Mouse (Mus musculus): Measurements from ENCODE around the gene Vegfd. TPM values are rescaled to one million over a fixed set of nuclear protein-coding genes. Genes with fewer than 3 reads are reported as not detected.
A peak's percentile ranks its signal among the peaks of the same experiment; 100 is the strongest.

Vegfd gene
- not detected for polyA plus RNA-seq (2017; shearing (Covaris generic))

DNA sequence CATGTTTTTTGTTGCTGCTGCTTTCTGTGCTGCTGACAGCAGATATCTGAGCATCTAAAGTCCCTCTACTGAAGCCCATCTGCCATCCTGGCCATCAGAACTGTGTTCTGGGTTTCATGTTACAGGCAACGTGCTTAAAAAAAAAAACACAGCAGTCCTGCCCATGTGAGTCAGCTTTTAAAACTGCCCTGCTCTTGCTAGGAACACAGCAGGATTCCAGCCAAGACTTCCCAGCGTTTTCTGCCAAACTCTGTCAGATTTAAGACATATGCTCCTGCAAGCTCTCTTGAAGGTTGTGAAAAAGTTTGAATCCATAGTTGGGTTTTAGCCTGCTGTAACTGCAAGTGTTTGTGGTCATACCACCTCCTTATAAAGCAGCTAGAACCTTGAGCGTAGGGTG is at the start of gene Vegfd:
TSS of gene Vegfd (plus strand) at position 298 of the 400 bp plus-strand sequence.
- no peak for ATAC-seq

DNA sequence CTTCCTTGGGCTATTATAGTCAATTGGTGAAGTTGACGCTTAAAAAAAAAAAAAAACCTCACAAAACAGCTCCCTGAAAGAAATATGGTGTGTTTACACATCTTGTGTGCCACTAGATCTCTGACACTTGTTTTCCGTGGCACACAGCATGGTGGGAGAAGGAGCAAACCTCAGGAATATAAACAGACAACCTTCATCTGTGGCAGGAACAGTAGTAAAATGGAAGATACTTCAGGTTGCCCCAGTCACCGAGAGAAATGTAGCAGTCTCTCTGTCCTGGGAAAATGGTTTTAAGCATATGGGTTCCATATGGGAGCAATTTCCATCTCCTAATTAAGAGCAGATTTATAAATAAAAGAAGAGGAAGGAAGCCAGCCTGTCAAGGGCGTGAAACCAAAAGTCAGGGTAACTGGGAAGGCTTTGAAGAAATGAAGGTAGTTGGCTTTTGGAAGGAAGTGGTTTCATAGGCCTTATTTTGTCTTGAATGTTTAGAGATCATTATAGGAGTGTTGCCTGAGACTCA is 49.7 kb upstream of the Vegfd start:
- ATAC-seq = no peak

DNA sequence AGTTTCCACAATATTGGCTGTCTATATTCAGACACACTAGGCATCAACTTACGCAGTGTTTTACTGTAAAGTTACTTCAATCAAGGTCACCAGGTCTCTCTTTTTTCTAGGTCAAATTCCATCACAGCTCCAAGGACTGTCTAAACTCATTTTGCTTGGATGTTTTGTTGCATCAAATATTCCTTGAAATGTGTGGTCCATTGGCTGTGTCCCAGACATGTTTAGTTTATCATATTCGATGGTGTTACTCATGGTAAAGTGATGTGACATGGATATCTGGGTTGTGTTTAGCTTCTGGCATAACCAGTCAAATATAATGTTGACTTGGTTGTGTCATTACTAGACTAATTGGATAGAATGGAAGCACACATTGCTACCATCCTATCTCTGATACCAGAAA is 42.8 kb upstream of the Vegfd start:
- ATAC-seq = no peak

DNA sequence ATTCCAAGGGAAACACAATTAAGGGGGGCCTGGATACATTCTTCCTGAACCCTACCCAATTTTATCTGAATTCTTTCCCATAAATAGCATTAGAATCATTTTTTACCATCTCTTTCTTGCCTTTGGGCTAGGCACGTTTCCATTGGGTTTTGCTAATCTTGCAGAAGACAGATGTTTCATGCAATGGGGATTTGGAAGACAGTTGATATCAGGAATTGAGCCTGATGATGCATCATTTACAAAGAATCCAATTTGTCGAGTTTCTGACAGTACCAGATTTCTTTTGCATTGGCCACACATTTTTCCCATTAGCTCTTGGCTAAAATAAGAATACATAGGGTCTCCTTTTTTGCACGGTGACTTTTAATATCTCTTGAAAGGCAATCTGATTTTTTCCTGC is 42.4 kb upstream of the Vegfd start:
- no peak for ATAC-seq

DNA sequence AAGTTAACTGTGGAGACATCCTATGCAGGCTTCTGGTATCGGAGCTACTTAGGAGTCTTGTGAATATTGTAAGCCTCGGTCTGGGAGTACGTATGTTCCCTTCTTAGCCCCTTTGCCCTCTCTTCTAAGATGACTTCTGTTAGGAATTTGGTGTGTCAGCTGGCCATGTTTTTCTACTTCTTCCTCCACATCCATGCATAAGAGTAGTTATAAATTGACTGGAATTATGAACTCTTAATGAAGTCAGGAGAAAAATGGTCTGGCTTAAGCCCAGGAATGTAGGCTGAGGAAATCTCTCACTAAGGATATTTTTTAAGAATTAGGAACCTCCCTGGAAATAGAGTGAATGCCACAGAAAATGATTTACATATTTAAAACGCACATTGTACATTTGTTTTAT is 34.6 kb upstream of the Vegfd start:
- ATAC-seq = no peak

DNA sequence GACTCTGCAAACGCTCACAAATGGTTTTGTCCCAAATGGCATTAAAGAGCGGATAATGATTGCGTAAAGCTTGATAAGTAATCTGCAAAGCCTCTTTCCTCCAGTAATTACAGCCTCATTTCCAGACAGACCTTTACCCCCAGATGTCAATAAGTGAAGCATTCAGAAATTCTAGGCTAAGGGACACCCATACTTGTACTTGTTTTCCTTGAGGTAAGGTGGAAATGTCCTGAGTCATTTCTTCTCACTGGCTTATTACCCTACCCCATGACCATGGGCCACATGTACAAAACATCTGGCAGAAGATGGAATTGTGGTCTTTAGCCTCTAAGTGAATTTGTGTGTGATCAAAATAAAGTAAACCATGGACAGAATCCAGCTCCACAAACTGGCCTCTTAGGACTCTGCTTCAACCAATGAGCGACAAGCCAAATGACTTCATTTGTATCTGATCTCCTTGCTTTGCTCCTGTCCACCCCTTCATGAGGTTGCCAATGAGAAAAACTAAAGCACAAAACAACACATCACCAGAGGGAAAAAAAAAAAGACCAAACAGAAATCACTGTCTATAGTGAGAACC is 27.7 kb upstream of the Vegfd start:
- no peak for ATAC-seq

DNA sequence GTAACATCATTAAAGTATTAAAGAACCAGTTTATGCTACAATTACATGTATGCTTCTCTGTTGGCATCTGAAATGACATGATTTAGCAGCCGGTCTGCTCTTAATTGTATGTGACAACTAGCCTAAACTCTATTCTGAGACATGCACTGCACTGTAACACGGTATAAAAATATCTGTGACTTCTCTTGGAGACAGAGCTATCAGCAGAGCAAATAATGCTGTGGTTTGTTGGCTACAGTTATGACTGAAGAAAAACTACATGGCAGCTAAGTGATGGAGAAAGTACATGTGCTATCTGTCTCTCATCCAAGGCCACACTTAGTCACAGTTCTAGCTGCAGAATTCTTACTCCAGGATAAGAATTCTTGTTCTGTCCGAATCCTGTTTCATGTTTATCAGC is 24.2 kb upstream of the Vegfd start:
- ATAC-seq = no peak

DNA sequence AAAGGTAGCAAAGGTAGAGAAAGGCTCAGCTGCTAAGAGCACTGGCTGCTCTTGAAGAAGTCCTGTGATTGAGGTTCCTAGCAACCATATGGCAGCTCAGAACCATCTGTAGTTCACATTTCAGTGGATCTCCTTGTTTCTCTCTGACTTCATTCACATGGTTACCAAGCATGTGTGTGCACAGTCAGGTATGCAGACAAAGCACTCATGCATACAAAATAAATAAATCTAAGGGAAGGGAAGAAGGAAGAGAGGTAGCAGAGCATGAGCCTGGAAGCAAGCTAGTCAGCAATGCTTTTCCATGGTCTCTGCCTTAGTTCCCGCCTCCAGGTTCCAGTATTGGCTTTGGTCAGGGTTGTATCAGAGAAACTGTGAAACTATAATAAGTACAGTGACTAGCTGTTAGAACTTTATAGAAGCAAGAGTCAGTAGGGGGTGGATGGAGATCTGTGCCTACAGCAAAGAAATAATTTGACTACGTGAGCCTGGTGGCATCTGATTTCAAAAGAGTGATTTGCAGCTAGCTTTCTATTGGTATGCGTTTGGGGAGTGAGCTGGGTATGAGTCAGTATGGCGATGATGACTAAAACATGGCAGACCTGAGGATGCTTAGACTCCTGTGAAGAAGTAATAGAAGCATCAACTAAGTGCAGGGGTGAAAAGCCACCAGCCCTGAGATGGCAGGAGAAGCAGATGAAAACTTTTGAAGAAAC is 7.9 kb upstream of the Vegfd start:
- no peak for ATAC-seq

DNA sequence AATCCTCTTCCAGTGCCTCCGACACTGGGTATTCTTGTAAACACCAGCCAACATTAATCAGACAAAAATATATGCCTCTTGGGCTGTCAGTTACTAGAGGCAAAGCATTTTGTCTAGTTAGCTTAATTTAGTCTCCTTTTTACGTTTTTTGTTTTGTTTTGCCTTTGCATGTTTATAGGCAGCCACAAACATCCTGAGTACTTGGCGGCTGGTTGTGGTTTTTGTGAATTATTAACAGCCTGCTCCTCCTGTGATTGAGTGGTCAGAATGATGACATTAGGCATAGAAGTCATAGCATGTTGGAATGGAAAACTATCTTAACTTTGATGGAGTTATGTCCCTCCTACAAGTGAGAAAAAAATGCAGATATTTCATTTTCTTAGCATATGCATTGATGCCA is 2.6 kb upstream of the Vegfd start:
- no peak for ATAC-seq

DNA sequence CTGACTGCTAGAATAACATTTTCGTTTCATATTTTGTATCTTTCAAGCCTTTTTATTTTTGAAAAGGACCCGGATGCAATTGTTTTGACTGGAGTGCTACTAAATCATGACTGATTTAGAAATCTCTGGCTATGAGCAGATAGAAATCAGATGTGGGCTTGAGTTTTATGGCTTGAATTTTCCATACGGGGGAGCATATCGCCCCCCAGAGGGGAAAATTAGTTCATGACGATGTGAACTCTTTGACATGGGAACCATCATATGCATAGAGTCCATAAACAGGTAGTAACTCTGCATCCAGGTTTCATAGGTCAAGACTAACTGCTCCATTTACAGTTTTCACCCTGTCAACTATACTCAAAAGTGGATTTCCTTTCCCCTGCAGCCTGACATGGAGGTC is 1.4 kb downstream of the Vegfd start:
- ATAC-seq = no peak

DNA sequence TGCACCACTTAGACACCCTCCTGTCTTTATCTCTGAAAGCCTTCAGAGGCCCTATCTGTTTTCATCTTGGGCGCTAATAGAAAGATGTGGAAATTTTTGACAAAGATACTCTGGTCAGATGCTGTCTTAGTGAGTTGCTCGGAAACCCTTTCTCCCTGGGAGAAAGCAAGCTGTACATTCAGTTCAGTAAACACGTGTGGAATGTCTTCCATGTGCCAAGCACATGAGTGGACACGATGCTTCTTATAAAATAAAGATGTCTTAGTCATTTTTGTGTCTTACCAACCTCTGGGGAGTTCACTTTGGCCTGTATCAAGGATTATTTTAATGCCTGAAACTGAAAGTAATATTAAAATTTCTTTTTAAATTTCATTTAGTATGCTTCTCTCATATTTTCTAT is 6.5 kb downstream of the Vegfd start:
- ATAC-seq = no peak

DNA sequence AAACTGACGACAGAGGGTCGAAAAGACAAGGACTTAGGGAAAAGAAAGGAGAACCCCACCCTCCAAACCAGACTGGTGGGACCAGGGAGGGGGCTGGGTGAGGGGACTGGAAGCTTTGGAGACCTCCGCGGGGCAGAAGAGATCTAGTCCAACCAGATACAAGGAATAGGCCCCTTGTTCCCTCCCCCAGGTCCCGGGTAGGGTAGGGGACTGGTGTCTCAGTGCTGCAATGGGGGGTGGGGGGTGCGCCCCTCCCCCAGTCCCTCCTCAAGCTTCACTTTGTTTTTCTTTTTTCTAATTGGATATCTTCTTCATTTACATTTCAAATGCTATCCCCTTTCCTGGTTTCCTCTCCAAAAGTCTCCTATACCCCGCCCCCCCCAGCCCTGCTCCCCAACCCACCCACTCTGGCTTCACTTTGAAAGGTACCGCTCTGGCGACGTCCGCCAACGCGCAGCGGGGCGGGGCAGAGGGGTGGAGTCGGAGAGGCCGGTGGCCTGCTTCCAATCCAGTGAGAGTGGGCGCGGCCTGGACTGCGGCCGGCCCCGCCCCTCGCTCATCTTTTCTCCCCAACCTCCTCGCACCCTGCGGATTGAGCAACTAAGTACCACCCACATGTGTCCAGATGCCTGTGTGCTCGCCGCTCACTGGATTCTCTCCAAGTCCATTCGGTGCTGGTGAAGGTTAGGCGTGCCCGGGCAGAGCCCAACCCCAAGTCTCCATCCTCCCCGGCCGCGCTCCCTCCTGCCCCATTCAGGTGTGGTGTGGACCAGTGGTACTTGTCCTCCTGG is 8.6 kb downstream of the Vegfd start:
- peak; percentile 98 for ATAC-seq

DNA sequence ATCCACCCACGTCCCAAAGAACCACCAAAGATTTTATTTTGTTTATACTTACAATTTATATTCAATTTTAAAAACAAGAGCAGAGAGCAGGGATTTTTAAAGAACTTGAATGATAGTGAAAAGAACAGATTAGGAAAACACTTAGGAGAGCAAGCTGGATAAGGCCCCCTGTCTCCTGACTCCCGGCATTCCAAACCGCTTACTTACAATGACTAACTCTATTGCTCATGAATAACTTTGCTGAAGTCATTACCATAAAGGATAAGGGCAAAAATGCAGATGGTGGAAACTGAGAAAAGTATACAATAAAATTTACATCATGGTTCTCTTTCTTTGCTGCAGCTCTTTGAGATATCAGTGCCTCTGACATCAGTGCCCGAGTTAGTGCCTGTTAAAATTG is 20.9 kb downstream of the Vegfd start:
- ATAC-seq = no peak

DNA sequence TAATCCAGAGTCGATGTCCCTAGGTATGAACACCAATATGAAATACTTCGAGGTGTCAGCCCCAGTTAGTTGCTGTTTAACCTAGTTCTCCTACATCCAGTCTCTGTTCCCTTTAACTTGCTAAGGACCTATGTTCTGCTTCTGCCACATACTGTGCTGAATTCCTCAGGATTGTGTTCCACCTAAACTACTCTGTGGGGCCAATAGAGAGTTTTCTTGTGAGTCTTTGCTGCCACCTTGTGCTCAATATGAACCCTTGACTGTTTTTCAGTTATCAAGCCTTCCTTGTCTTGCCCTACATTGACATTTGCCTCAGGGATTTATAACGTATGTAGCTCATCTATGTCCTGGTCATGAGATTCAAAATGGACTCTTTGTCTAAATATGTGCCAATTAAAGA is 25.3 kb downstream of the Vegfd start:
- peak; percentile 68 for ATAC-seq

DNA sequence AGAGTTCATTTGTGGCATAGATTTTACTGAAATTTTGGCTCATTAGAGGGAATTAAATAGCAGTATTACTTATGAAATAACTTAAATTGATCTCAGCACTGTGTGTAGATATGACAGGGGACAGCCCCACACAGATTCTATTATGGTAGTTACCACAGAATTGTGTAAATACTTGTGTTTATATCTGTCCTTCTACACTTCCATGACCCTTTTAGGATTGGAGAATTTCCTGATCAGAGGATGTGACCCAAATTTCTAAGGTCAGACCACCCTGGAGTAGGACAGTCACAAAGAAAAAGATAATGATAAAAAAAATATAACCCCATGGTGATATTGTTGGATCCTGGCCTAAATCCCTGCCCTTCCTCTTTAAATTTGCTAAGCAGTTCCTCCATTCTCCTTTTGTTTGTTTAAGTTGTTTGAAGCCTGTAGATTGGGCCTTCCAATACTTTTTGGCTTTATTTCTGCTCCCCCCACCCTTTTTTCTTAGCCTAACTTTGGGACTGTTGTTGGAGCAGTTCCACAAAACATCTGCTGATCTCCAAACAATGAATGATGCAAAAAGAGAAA is 32.0 kb downstream of the Vegfd start:
- no peak for ATAC-seq

DNA sequence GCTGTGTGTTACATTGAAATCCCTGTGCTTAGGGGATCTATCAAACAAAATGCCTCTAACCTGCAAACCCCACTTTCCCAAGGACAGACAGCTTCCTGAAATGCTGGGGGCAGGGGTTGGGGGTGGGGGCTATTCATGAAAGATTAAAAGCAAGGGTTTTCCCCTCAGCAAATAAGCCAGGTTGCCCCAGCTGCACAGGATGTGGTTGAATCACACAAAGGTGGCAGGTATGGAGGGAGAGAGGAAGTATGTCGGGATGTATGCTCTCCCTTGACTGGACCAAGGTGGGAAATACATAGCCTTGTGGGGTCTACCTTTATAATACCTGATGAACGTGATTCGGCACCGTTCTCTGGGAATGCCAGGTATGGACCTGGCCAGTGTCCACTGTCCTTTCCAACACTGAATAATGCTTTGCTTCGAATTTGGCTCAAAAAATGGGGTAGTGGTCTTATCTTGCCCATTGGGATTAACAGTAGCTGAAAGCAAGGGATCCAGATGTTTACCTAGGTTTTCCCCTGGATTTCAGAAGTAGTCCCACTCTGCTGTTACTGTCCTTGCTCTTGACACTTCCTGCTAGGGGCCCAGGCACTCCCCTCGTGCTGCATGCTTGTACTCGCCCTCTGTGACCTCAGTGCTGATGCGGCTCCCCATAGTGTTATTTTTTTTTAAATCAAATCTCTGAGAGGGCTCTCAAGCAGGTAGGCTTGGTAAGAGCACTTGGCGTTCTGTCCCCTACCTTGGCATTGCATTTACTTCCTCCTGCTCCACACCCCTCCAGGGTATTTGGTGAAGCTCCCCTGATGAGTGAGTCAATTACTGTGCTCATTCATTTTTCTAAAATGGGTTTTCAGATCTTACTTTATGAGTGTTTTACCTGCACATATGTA is 33.2 kb downstream of the Vegfd start:
- ATAC-seq = peak; percentile 96

DNA sequence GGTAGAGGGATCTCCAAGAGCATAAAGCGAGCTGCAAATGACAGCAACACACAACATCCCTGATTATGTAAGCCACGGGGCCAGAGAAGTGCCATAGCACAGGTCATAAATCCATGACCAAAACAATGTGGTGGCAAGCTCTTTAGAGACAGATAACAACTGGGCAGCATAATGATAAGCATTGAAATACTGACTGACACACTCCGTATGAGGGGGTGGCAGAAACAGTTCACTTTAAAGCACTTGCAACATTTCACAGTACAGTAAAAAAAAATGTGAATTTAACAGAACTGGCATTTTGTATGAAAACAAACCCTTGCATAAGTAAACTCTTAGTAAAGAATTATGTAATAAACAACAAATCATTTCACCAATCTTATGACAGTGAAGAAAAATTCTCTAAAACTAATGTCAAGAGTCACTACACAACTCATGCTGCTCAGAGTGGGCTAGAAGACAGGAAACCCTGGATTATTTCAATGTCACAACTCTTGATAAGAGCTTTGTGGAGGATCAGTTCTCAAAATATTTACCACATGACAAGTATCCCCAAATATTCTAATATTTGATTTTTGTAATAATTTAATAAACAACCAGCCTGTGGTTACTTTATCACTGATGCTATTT is 35.2 kb downstream of the Vegfd start:
- no peak for ATAC-seq

DNA sequence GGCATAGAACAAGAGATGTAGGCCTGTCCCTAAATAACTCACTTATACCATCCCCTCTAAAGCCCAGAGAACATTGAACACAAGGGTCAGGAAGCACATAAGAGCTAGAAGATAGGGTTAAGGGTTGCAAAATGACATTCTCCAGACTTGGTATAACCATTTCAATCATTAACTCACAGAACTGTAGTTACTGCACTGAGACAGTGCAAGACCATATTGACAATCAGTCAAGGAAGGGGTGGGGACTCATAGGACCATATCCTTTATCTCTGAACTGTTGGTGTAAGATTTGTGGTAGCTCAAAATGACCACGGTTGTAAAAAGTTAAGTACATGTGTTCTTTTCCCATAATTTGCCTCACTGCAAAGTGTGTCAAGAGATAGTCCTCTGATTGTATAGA is 37.4 kb downstream of the Vegfd start:
- ATAC-seq = no peak

DNA sequence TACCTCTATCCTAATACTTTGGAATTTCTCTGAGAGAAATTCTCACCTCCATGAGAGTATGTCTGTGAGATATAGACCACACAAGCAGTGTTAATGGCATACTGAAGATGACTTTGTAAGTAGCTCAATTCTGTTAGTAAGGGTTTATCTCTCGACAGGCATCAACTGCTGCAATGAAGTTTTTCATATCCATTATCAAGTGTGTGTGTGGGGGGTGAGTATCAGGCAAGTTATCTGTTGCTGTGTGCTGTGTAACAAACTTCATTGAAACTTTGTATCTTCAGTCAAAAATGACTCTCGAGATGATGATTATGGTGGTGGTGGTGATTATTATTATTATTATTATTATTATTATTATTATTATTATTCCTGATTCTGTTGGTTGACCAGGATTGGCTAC is 43.6 kb downstream of the Vegfd start:
- ATAC-seq = no peak

DNA sequence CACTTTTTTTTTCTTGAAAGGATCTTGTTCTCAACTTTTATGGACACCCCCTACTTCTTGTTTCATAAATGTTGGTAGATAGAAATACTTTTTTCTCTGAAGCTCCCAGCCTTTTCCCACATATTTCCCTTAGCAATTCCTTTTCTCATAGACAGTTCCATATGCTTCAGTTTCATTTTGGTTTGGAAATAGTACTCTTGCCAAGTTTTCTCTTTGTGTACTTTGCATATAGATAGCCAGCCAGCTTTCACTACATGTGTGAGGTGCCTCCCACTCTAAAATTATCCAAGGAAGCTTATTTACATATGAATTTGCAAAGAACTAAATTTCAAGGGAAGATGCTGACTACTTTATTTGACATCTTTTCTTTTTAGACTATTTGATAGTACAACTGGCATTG is 44.8 kb downstream of the Vegfd start:
- ATAC-seq = no peak

DNA sequence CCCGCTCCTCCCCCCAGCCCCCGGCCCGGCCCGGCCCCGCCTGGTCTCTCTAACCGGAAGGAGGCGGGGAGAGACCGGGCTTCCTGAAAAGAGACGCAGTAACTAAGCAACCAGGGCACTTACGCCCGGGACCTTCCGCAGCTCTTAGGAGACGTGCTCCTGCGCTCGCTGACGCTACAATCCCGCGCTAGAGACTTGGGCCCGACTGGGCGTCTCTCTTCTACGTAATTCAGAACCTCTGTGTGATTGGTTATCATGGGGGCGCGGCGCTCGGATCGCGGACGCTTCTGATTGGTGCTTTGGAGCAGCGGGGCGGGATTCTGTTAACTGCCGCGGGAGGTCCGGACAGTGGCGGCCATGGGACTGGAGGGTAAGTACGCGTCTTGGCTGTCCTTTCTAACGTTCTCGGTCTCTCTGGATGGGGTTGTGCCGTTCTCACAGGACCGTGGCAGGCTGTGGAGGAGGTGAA is 46.3 kb downstream of the Vegfd start, which contains the start of gene Piga:
TSS of gene Piga (plus strand) at position 317 of the 469 bp plus-strand sequence.
- peak; percentile 98 for ATAC-seq

DNA sequence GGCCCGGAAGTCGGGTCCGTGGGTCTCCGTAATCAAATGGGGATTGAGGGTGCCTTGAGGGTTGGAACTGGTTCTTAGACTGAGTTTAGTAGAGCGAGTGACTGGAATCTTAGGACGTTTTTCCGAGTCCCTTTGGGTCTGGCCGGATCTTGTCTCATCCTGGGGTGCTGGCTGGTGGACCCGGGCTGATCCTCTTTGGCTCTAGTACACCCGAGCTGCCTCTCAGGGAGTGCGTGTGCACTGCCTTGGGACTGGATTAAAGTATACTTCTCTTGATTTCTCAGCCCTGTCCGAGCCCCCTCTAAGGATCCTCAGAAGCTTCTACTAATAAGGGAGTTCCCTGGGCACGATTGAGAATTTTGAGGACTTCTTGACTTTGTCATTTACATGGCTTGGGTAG is 46.8 kb downstream of the Vegfd start:
- no peak for ATAC-seq
